Mouse (Mus musculus) bone marrow macrophage, adult 2 months (primary cell): Measurements from ENCODE around the gene Fam222b.

ENCODE experiments used
- CTCF ChIP-seq: IDR thresholded peaks from 2 replicates; pipeline ENCODE4 v1.5.1; 2012; ENCODE audit warnings: low read depth, mild to moderate bottlenecking, low read length, moderate library complexity
- POLR2A ChIP-seq: IDR thresholded peaks from 2 replicates; pipeline ENCODE4 v1.6.1; 2012; ENCODE audit warnings: mild to moderate bottlenecking, low read depth, low read length, borderline replicate concordance

- TF ChIP-seq CTCF (no peak), POLR2A (no peak)
Observed at GRCm38 (mm10) chr11:78153778-78154177, 59.3 kb downstream of the Fam222b start.
